Comparison of ENCODE assay signal across 8 mouse cellular contexts in genomic region chr8:83177317-83178195, GRCm38 (mm10). TPM values are rescaled to one million over a fixed set of nuclear protein-coding genes. Genes with fewer than 3 reads are reported as not detected.
DNase-seq lines count a peak whose midpoint lies in the region; ATAC-seq and TF ChIP-seq lines count a peak whose summit lies in the region.

No protein-coding gene starts in this region.

- ATAC-seq in lung, postnatal 0 days, result 0 out of 2 replicates have a peak, but pooled peaks have one; percentile 9
- no peak for ATAC-seq in liver, embryonic 15.5 days (ENCODE audit: insufficient read depth)
- no peak for ATAC-seq in stomach, postnatal 0 days (ENCODE audit: low FRiP score, low TSS enrichment)

- no peak for TF ChIP-seq CTCF in lung, postnatal 0 days (IDR thresholded peaks at IDR 0.05)
- TF ChIP-seq CTCF in stomach, postnatal 0 days (IDR thresholded peaks at IDR 0.05; ENCODE audit: low read depth), result no peak

- no peak overlapping the region for H3K4me2 ChIP-seq in lung, postnatal 0 days (replicated peaks; ENCODE audit: low read depth, low read length)
- H3K4me2 ChIP-seq in liver, embryonic 15.5 days, result peak overlapping the region; percentile 30; the same call in 1 of the 2 replicates
- peak overlapping the region; percentile 23; the same call in 1 of the 2 replicates for H3K4me2 ChIP-seq in stomach, postnatal 0 days (replicated peaks; ENCODE audit: low read depth)

- no peaks in the 10 kb centered on the region for H3K9me3 ChIP-seq in lung, postnatal 0 days (ENCODE audit: low read length)
- no peaks in the 10 kb centered on the region for H3K9me3 ChIP-seq in liver, embryonic 15.5 days (replicated peaks)
- H3K9me3 ChIP-seq in stomach, postnatal 0 days (ENCODE audit: control insufficient read depth, low read length), result no peaks in the 10 kb centered on the region

- no peaks in the 10 kb centered on the region; the same call in 1 of the 2 replicates for H3K4me1 ChIP-seq in lung, postnatal 0 days (ENCODE audit: insufficient read depth, low read depth, low read length)
- H3K4me1 ChIP-seq in liver, embryonic 15.5 days (replicated peaks), result 0 out of 2 replicates have a peak, but pooled peaks cover 10% of the 10 kb centered on the region
- 0 out of 2 replicates have a peak, but pooled peaks cover 3% of the 10 kb centered on the region for H3K4me1 ChIP-seq in stomach, postnatal 0 days (replicated peaks; ENCODE audit: control insufficient read depth, insufficient read depth)

- H3K27ac ChIP-seq in lung, postnatal 0 days (ENCODE audit: low read length), result no peak overlapping the region
- no peak overlapping the region for H3K27ac ChIP-seq in liver, embryonic 15.5 days (replicated peaks)
- H3K27ac ChIP-seq in stomach, postnatal 0 days (replicated peaks), result peak overlapping the region; percentile 73

- WGBS in lung, postnatal 0 days, result 37% methylated on average over 8 of the region's 11 CpGs
- WGBS in liver, embryonic 15.5 days (ENCODE audit: insufficient replicate concordance), result 25% methylated on average over 11 of the region's 11 CpGs
- WGBS in stomach, postnatal 0 days, result 30% methylated on average over 10 of the region's 11 CpGs

- H3K4me3 ChIP-seq in lung, postnatal 0 days (ENCODE audit: low read depth, low read length), result no peak overlapping the region
- H3K4me3 ChIP-seq in liver, embryonic 15.5 days (replicated peaks), result no peak overlapping the region
- no peak overlapping the region for H3K4me3 ChIP-seq in stomach, postnatal 0 days (ENCODE audit: low read depth, low read length)

- no peaks in the 10 kb centered on the region for H3K36me3 ChIP-seq in lung, postnatal 0 days (ENCODE audit: insufficient read depth, low read length)
- H3K36me3 ChIP-seq in liver, embryonic 15.5 days (replicated peaks), result no peaks in the 10 kb centered on the region
- H3K36me3 ChIP-seq in stomach, postnatal 0 days (ENCODE audit: control insufficient read depth, insufficient read depth, low read length), result no peaks in the 10 kb centered on the region

- TF ChIP-seq EP300 in lung, postnatal 0 days (IDR thresholded peaks at IDR 0.05), result no peak
- no peak for TF ChIP-seq EP300 in stomach, postnatal 0 days (optimal IDR thresholded peaks at IDR 0.05)

- peak; percentile 20 for DNase-seq in embryo, embryonic 10.5 days (ENCODE audit: low spot score)
- DNase-seq in embryo, embryonic 11 days, result no peak
- DNase-seq in lung, postnatal 0 days (ENCODE audit: low spot score), result no peak
- DNase-seq in lung, postnatal 25 days (ENCODE audit: low spot score), result no peak
- no peak for DNase-seq in stomach, postnatal 0 days (ENCODE audit: low spot score)
- no peak for DNase-seq in urinary bladder, postnatal 36 days (ENCODE audit: low spot score in 2 of 2)
- no peak for DNase-seq in adipocyte (ENCODE audit: low spot score)

- H3K27me3 ChIP-seq in lung, postnatal 0 days (replicated peaks; ENCODE audit: insufficient read depth, low read length), result no peaks in the 10 kb centered on the region
- 0 out of 2 replicates have a peak, but pooled peaks cover 3% of the 10 kb centered on the region for H3K27me3 ChIP-seq in liver, embryonic 15.5 days
- no peaks in the 10 kb centered on the region for H3K27me3 ChIP-seq in stomach, postnatal 0 days (ENCODE audit: control insufficient read depth, insufficient read depth, low read length)

- no peak overlapping the region for H3K9ac ChIP-seq in lung, postnatal 0 days (replicated peaks; ENCODE audit: low read depth)
- H3K9ac ChIP-seq in liver, embryonic 15.5 days, result no peak overlapping the region
- no peak overlapping the region for H3K9ac ChIP-seq in stomach, postnatal 0 days (ENCODE audit: low read length)

RNA-seq across cellular contexts. Expression of gene Gm10645, which starts 11.6 kb away (rescaled TPM):
- 1.0 and 1.4 TPM in 2 replicates for polyA plus RNA-seq in lung, postnatal 0 days (2015; fragmentation: Nextera tagmentation; extraction: Ambion mirVana)
- 0.15 and 0.29 TPM in 2 replicates for polyA plus RNA-seq in liver, embryonic 15.5 days (2015; fragmentation: Nextera tagmentation; extraction: Ambion mirVana)
- 3.3 TPM in 2 replicates for polyA plus RNA-seq in stomach, postnatal 0 days (2015; fragmentation: Nextera tagmentation; extraction: Ambion mirVana)

RNA-seq across cellular contexts. Expression of gene Tbc1d9, which starts 12.4 kb away (rescaled TPM):
- 1.8 TPM in 2 replicates for polyA plus RNA-seq in lung, postnatal 0 days (2015; fragmentation: Nextera tagmentation; extraction: Ambion mirVana)
- polyA plus RNA-seq in liver, embryonic 15.5 days (2015; fragmentation: Nextera tagmentation; extraction: Ambion mirVana), result 0.40 and 0.53 TPM in 2 replicates
- 2.6 and 3.2 TPM in 2 replicates for polyA plus RNA-seq in stomach, postnatal 0 days (2015; fragmentation: Nextera tagmentation; extraction: Ambion mirVana)
